Mouse (Mus musculus) thymus, postnatal 4 days (tissue): ENCODE measurements around the gene Tmem116.
"Not testable (repeated sequence)": the region's sequence is repeated elsewhere in the genome, so short reads cannot be mapped to it uniquely, and the experiment has no call there.

Experiments
- DNase-seq: peaks from one replicate; pipeline ENCODE4 v3.0.0; 2021

Tmem116 gene

DNA sequence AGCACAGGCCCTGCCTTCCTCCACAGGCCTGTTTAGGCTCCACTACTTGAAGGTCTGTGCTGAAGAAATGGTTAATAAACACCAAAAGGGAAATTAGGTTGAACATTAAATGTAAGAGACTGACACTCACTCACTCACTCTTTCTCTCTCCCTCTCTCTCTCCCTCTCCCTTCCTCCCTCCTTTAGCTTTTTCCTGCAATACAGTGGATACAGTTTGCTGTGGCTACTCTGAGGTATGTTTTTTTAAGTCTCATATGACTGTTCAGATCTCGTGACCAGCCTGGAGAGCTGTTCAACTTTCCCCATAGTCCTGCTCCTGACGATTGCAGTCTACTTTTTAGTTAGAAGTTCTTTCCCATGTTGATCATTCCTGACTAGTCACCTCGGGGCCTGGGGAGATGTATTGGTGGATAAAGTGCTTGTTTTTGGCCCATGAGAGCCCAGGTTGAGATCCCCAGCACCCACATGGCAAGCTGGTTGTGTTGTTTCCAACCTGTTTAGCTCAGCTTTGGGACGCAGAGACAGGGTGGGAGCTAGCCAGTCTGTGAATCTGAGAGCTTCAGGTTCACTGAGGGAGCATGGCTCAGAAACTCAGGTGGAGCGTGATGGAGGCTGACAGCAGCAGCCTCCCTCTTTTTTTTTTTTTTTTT is 12.0 kb downstream of the Tmem116 start:
- DNase-seq = no peak

DNA sequence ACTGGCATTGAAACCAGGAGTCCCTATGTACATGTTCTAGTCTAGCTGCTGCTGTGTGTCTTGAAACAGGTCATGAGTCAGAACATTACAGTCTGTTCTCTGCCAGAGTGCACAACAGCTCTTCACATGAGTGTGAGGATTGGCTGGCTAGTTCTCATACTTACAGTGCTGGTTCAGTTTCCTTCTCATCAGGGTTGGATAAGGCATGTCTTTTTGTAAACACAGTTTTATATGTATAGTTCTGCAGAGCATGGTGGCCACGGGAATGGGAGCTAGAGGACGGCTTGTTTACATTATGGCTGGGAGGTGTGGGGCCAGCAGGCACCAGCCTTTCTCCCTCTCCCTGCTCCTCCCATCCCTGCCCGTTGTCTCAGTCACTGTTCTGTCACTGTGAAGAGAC is 17.9 kb downstream of the Tmem116 start:
- DNase-seq = no peak

DNA sequence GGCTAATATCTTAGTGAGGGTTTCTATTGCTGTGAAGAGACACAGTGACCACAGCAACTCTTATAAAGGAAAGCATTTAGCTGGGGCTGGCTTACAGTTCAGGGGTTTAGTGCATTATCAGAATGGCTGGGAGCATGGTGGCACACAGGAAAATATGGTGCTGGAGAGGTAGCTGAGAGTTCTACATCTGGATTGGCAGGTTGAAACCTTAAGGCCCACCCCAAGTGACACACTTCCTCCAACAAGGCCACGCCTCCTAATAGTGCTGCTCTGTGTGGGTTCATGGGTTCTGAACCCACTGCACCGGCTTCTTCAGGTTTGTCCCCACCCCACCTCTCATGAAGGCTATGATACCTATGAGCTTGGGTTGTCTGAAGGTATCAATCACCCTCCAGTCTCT is 20.7 kb downstream of the Tmem116 start:
- DNase-seq = no peak

DNA sequence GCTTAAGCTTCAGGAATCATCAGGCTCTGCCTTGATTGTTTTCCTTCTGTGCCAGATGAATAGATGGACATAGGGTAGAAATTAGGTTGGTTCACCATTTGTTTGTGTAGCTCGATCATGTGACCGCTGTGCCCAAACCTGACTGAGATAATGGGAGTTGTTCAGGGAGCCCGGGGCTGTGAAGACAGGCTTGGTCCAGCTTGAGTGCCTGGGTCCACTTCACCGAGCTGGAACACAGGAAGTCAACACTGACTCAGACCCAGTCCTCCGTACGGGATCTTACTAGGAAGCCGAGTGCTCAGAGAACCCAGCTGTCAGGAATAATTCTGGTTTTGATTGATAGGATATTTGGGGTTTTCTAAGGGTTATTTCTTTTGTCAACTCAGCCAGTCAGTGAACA is 22.9 kb downstream of the Tmem116 start:
- DNase-seq = no peak

DNA sequence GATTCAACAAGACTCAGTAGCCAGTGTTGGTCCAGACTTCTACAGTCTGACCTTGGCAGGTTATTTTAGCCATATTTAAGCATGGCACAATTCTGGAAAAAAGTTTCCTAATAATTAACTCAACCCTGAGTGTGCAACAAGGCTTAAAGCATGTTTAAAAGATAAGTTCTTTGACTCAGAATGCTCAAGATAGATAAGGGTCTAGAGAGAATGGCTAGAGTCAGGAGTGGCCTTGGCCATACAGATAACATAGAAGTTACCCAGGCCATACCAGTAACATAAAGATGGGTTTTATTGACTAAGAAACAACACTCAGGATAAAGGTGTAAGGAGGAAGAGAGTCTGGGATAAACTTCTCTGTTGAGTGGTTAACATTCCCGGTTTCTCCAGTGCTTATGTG is 24.3 kb downstream of the Tmem116 start:
- DNase-seq = no peak

DNA sequence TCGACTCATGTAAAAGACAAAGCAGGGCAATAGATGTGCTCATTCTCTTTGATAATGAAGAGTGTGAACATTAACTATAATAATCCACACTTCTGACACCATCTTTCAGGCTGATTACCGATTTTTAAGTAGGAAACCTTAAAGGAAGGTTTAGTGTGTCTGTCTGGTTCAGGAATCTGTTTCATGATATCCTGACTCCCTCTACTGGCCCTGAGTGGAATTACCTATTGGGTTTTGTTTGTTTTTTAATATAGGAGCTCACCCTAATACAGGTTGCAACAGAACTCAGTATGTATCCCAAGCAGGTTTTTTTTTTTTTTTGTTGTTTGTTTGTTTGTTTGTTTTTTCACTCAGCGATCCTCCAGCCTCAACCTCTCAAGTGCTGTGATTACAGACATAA is 26.0 kb downstream of the Tmem116 start:
- no peak for DNase-seq

DNA sequence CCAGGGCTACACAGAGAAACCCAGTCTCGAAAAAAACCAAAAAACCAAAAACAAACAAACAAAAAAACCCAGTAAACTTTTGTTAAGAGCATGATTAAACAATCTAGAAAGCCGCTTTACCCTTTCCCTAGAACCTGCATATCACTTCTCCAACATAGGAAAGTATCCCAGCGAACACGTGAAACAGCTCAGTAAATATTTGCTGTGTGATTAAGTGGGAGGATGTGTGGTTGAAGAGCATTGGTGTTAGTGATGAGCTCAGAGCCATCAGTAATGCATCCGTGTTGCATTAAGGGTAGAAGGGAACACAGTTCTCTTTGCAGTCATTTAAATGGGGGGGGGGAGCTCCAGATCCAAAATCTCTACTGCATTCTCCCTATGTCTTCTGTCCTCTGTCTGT is 33.1 kb downstream of the Tmem116 start:
- DNase-seq = no peak

DNA sequence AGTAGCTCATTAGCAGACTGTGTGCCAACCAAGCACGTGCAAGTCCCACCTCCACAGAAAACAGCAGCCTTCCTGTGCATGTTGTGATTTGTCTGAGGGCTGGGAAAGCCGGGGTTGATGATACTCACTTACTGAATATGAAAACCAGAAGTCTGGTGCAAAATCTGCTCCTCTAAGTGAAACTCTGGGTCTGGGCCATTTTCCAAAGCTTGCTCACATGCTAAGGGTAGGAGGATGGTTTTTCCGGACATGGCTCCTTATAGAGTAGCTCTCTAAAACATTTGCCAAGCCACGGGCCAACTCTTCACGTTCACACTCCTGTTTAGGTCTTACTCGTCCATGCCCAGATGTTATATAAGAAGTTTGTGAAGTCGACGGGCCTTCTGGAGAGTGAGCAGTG is 41.6 kb downstream of the Tmem116 start:
- no peak for DNase-seq

DNA sequence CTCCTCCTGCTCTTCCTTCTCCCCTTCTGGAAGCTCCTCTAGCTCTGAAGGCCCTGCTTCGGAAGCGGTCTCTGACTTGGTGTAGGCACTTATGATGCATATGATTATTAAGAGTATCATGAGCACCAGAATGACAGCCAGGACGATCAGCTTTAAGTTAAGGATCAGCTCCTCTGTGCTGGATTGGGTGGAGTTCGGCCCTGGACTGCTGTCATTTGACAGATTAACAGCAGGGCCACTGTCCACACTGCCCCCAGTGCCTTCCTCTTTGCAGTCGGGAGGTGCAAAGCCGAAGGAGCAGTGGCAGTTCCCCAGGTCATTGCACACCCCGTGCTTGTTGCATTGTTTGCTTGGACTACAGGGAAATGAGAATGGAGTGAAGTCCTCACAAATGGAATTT is 49.0 kb downstream of the Tmem116 start:
- DNase-seq = no peak

DNA sequence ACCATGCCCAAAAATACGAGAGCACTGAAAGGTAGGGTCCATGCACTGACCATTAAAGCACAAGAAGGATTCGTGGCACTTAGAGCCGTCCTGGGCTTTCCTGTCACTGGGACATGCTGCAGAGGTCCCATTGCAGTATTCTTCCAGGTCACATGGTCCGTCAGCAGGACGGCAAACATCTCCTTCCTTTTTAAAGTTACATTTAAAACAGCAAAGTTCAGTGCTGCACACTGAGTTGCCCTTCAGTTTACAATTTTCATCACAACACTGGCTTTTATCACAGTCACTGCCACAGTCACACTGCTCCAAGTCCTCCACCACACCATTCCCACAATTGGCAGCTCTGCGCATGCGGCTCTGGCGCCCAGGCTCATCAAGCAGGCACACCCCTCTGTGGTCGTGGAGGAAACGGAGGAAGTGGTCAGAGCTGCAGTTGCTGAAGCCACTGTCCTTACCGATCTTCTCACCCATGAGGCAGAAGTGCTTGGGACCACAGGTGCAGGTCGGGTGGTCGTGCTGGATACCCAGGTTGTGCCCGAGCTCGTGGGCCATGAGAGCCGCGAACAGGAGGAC is 49.8 kb downstream of the Tmem116 start:
- not testable (repeated sequence) for DNase-seq

DNA sequence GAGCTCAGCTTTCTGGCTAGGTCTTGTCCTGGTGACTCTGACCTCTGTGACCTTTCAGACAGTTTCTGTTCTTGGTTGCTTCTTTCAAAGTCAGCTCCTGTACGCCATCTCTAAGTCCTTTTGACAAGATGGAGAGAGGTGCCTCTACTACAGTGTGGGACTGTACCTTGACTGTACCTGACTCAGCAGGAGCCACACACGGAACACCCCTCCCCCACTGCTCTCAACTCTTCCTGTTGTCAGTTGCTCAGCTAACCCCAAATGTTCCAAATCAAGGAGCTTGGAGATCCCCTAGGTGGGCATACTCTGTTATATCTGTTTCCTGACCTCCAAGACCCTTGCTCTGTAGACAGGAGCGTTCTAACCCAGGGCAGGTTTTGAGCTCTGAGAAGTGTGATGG is 51.5 kb downstream of the Tmem116 start, which contains the start of gene Adam1b:
Gene Adam1b (minus strand): TSS at position 205 of the 400 bp plus-strand sequence.
- peak; percentile 60 for DNase-seq

DNA sequence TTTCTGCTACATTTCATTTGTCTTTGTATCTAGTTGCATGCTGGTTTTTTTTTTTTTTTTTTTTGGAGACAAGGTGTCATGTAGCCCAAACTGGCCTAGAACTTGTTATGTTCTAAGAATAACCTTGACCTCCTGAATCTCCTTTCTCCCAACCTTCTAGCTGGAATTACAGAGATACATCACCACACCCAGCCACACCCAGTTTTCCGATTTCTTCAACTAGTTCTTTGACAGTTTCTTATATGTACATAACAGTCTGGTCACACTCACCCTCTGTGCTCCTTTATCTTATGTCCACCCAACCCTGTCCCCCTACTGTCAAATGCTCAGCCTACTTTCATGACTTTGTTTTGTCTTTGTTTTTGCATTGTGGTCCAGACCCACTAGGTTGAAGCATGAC is 55.2 kb downstream of the Tmem116 start:
- DNase-seq = no peak

DNA sequence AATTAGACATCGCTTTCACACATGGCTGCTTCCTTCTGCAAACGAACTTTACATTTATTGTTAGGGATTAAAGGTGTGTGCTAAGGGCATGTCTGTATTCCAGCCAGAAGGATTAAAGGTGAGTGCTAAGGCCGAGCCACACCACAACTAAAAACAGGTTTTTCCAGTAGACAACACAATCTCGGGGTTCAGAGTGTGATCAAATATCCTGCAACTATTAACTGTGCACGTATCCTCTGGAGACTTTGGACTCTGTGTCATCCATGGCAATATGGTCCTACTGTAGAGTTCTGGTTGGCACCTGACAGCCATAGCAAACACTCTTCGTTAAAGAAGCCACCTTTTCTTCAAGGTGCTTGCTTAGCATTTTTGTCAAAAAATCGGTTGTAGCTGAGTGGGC is 58.3 kb downstream of the Tmem116 start:
- DNase-seq = no peak

DNA sequence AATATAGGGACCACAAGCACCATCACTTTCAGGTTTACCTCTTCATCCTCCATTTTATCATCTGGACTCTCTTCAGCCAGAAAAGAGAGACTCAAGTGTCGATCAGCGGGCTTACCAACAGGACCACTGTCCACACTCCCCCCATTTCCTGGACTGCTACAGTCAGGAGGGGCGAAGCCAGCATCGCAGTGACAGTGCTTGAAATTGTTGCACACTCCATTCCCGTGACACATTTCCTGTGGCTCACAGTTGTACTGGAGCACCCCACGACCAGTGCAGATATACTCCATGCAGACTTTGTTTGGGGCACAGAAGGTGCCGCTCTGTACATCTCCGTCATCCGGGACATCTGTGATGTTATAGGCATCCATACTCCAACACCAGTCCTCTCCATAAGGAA is 67.3 kb downstream of the Tmem116 start:
- DNase-seq = no peak

DNA sequence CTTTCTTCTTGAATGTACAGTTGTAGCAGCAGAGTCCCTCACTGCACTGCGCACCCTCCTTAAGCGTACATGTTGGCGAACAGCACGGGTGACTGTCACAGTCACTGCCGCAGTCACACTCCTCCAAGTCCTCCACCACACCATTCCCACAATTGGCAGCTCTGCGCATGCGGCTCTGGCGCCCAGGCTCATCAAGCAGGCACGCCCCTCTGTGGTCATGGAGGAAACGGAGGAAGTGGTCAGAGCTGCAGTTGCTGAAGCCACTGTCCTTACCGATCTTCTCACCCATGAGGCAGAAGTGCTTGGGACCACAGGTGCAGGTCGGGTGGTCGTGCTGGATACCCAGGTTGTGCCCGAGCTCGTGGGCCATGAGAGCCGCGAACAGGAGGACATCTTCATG is 68.1 kb downstream of the Tmem116 start:
- DNase-seq = peak; percentile 23

DNA sequence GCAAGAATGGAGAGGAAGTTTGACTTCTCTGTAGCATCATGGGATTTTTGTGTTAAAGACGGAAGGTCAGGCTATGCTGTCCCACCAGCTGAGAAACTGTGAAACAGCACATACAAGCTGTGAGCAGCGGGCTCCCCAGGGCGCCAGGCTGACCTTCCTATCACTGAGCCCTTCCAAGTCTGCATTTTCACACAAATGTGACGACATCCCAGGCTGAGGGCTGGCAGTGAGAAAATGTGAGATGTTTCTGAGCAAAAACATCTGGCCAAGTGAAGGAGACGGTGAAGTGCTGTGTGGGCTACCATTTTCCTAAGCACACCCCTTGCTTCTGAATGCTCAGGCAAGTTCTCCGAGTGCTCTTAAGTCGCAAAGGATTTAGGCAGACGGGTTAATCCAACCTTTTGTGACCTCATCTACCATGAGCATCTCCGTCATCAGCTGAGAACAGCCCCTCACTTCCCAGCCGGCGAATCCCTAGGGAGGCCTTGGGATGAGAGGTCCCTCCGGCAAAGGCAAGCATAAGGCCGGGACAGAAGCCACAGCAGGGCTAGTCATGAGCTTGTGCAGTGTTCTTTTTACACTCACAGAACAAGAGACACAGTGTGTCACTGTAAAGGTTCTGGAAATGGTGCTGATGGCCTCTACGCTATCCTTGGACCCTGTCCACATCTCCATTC is 74.2 kb downstream of the Tmem116 start:
- DNase-seq = no peak

DNA sequence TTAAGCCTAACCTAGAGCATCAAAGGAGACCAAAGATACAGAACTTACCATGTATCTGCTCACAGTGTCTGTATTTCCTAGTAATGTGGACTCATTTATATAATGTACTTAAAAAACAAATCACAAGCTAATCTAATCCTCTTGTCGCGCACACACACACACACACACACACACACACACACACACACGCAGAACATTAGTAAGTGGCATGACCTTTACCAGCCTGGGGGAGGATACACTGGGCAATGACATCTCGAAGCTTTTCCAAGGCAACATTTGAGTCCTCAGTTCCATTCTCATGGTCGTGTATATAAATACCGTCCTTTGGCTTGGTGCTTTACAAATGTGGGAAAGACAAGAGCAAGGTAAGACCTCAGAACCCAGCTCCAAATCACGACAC is 74.8 kb downstream of the Tmem116 start:
- DNase-seq = no peak

DNA sequence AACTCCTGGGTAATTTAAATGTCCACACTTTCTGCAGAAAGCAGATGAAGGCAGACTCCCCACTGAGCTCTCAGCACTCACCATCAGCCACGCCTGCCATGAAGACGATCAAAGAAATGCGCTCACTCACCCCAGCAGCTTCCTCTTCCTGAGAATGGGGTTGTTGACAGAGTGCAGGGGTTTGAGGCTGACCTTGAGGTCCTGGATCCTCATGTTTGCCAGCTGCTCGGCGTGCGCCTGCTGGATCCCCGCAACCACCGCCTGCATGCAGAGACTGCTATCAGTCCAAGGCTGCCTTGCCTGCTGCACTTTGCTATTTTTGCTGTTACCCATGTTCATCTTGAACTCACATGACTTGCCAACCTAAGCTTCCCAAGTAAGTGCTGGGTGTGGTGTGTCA is 75.3 kb downstream of the Tmem116 start:
- DNase-seq = no peak

DNA sequence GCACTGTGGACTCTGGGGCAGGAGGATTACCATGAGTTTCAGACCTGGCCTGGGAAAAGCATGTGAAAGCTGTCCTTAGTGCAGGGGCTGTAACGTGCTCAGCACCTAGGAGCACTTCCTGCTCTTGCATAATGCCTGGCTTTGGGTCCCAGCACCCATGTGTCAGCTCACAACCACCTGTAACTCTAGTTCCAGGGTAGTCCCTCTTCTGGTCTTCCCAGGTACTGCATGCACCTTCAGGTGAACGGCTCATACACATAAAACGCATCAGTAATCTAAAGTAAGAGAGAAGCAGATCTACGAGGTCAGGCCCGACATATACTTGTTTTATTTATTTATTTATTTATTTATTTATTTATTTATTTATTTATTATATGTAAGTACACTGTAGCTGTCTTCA is 82.8 kb downstream of the Tmem116 start:
- peak; percentile 56 for DNase-seq

DNA sequence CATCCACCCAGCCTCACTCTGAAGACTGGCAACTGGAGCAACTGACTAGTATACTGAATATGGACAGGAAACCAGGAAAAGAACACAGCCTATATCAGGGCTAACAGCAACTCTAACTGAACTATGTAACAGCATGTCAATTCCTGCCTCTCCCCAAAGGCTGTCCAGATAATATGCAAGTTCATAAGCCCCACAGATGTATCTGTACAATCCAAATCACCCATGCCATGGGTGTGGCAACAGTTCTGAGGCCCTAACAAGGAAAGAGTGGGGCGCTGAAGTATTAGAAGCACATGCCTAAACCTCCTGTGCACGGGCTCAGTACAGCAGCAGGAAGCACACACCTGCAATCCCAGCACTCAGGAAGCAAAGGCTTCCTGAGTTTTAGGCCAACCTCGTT is 83.4 kb downstream of the Tmem116 start:
- DNase-seq = no peak

DNA sequence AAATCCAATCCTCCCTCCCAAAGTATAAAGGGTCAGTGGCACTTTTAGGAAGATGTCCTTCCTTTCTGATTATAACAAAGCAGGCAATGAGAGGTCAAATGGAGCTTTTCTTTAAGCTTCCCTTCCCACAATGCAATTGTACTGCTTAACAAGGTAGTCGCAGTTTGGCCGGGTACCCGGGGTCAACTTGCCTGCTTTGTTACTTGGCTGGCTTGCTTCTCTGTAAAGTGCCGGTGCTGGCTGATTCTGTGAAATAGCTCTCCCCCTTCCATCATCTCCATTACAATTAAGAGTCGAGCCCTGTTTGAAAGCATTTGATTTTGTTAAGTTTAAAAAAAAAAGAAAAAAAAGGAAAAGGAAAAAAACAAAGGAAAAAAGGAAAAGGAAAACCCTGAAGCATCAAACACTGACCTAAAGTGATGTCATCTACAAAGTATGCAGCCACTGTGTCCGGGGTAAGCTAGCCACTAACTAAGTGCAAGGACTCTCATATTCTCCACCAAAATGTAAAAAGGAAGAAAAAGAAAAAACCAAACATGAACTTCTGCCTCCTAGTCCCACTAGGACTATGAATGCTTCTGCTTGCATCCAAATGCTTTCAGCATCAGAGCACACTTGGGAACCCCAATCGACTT is 85.3 kb downstream of the Tmem116 start:
- no peak for DNase-seq

DNA sequence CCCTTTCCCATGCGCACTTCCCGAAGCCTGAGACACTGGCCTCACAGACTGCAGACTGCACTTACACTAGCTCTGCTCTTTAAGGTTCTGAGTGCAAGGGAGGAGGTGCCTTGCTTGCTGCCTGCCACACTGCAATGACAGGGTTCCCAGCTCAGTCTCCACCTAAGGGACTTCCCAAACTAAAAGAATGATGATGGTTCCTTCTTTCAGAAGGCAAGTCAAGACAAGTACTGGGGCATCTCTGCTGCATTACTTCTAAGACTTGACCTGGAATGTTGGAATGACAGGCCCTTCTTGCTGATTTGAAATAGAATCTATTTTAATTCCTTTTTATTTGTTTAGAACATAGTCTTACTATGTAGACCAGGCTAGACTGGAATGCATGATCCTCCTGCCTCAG is 85.9 kb downstream of the Tmem116 start:
- no peak for DNase-seq

DNA sequence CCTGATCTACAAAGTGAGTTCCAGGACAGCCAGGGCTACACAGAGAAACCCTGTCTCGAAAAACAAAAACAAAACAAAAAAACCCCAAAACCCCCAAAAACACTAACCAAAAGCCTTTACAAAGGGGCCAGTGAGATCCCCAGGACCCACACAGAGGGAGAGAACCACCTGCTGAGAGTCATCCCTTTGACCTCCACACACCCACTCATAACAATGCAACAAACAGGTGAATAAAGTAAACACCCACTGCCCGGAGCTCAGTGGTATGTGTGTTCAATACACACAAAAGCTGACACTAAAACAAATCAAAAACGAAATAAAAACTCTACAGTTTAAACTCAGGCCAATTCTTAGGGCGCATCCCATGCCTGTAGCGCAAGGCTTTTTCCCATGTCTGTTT is 88.4 kb downstream of the Tmem116 start:
- no peak for DNase-seq

DNA sequence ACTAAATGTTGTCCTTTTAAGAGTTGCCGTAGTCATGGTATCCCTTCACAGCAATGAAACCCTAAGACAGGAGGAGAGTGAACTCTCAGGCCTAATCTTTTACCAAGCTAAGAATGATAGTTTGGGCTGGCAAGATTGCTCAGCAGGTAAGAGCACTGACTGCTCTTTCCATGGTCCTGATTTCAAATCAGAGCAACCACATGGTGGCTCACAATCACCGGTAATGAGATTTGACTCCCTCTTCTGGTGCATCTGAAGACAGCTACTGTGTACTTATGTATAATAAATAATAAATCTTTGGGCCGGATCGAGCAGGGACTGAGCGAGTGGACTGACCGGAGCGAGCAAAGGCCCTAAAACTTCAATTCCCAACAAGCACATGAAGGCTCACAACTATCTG is 89.5 kb downstream of the Tmem116 start:
- DNase-seq = no peak
